Comparison of ENCODE assay signal across 18 mouse cellular contexts in the genomic region with DNA sequence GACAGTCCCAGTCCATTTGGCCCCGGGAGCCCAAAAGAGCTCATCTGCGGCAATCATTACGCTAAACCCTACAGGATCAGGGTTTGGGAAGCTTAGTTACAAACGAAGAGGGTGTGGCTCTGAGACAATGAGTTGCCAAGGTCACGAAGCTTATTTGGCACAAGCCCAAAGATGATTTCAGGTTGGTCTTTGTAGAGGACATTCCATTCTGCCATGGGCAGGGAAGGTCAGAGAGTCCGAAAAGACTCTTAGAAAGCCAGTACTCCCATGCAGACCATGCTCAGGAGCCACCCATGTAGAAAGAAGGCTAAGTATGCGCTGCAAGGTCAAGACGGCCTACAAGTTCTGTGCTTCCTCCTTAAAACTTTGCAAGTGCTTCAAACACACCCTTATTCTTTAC. TPM values are rescaled to one million over a fixed set of nuclear protein-coding genes. Genes with fewer than 3 reads are reported as not detected.
DNase-seq lines count a peak whose midpoint lies in the region; ATAC-seq and TF ChIP-seq lines count a peak whose summit lies in the region.
"Had no signal": no experiment of that assay in that cellular context is flagged by ENCODE, and none has a peak within 500 bp of the region (broad histone marks: within the 10 kb centered on the region; RNA-seq: fewer than 3 reads in every experiment).

No protein-coding gene starts in this region.

- H3K27ac ChIP-seq in forebrain, embryonic 12.5 days: no peak overlapping the region
- no peak overlapping the region for H3K27ac ChIP-seq in forebrain, embryonic 10.5 days
- H3K27ac ChIP-seq in intestine, embryonic 14.5 days (ENCODE audit: low read depth): no peak overlapping the region
- H3K27ac ChIP-seq in intestine, embryonic 16.5 days (ENCODE audit: low read length): no peak overlapping the region
- H3K27ac ChIP-seq in ES-E14 (ENCODE audit: insufficient read depth, low read depth, low read length, poor library complexity, severe bottlenecking): no peak overlapping the region
- H3K27ac ChIP-seq: embryonic facial prominence, embryonic 12.5 days; heart, embryonic 10.5 days; hindbrain, embryonic 10.5 days; hindbrain, embryonic 15.5 days had no signal

- TF ChIP-seq CTCF in lung, adult 2 months (IDR thresholded peaks at IDR 0.05; ENCODE audit: insufficient read depth, low read length): no peak

- in situ Hi-C loops in ES-E14 (cut with MboI; ENCODE audit: low sequenced_read_pairs in 2 of 2, unreplicated experiment in 2 of 2): no loop called here

- no peak overlapping the region for H3ac ChIP-seq in myocyte (ENCODE audit: control insufficient read depth, insufficient read length)

- no peak overlapping the region for H3K4me3 ChIP-seq in forebrain, embryonic 12.5 days (replicated peaks)
- no peak overlapping the region for H3K4me3 ChIP-seq in forebrain, embryonic 10.5 days
- no peak overlapping the region for H3K4me3 ChIP-seq in intestine, embryonic 14.5 days (ENCODE audit: low read depth, low read length)
- no peak overlapping the region for H3K4me3 ChIP-seq in intestine, embryonic 16.5 days (ENCODE audit: low read length)
- H3K4me3 ChIP-seq in ES-E14 (ENCODE audit: insufficient read depth in 1 of 2, low read depth in 1 of 2, low read length in 2 of 2, poor library complexity in 1 of 2, severe bottlenecking in 1 of 2): 0 out of 4 replicates have a peak overlapping the region, but pooled peaks of 1 of the 2 experiments have one; percentile 25
- H3K4me3 ChIP-seq in myocyte: no peak overlapping the region
- no peak overlapping the region for H3K4me3 ChIP-seq in lung, adult 2 months (replicated peaks; ENCODE audit: extremely low read depth, low read depth, low read length)
- H3K4me3 ChIP-seq: embryonic facial prominence, embryonic 12.5 days; heart, embryonic 10.5 days; hindbrain, embryonic 10.5 days; hindbrain, embryonic 15.5 days had no signal

- 0 out of 2 replicates have a peak overlapping the region, but pooled peaks have one; percentile 4 for H3K4me2 ChIP-seq in forebrain, embryonic 12.5 days
- H3K4me2 ChIP-seq in intestine, embryonic 14.5 days (ENCODE audit: low read length): no peak overlapping the region
- no peak overlapping the region for H3K4me2 ChIP-seq in intestine, embryonic 16.5 days (ENCODE audit: low read depth, low read length)
- peak overlapping the region; percentile 40 for H3K4me2 ChIP-seq in myocyte (ENCODE audit: low read depth)
- H3K4me2 ChIP-seq: embryonic facial prominence, embryonic 12.5 days; hindbrain, embryonic 15.5 days had no signal

- ATAC-seq in forebrain, embryonic 12.5 days (ENCODE audit: low FRiP score): no peak
- ATAC-seq in intestine, embryonic 14.5 days (replicated peaks; ENCODE audit: low FRiP score, low TSS enrichment, low read depth): no peak
- ATAC-seq in intestine, embryonic 16.5 days: no peak

- peaks cover 95% of the 10 kb centered on the region for H3K27me3 ChIP-seq in forebrain, embryonic 12.5 days
- peaks cover 100% of the 10 kb centered on the region for H3K27me3 ChIP-seq in forebrain, embryonic 10.5 days (ENCODE audit: poor library complexity, severe bottlenecking)
- H3K27me3 ChIP-seq in intestine, embryonic 14.5 days (replicated peaks; ENCODE audit: control insufficient read depth, insufficient read depth, low read length): peaks cover 53% of the 10 kb centered on the region
- peaks cover 46% of the 10 kb centered on the region for H3K27me3 ChIP-seq in intestine, embryonic 16.5 days (replicated peaks; ENCODE audit: control insufficient read depth, insufficient read depth, low read length)
- H3K27me3 ChIP-seq in myocyte (ENCODE audit: control insufficient read depth, insufficient read depth, insufficient read length): no peaks in the 10 kb centered on the region

- WGBS in forebrain, embryonic 12.5 days: 53% methylated on average over 8 of the region's 8 CpGs
- WGBS in forebrain, embryonic 10.5 days: 51% methylated on average over 8 of the region's 8 CpGs
- WGBS in intestine, embryonic 14.5 days: 58% methylated on average over 8 of the region's 8 CpGs
- 53% methylated on average over 8 of the region's 8 CpGs for WGBS in intestine, embryonic 16.5 days
- 45% methylated on average over 8 of the region's 8 CpGs for whole genome bisulfite sequencing in lung, adult 2 months

- peaks cover 67% of the 10 kb centered on the region for H3K4me1 ChIP-seq in forebrain, embryonic 12.5 days
- peaks cover 52% of the 10 kb centered on the region for H3K4me1 ChIP-seq in forebrain, embryonic 10.5 days
- H3K4me1 ChIP-seq in intestine, embryonic 14.5 days (replicated peaks; ENCODE audit: control insufficient read depth, insufficient read depth, low read length): no peaks in the 10 kb centered on the region; the same call in 1 of the 2 replicates
- peaks cover 23% of the 10 kb centered on the region for H3K4me1 ChIP-seq in intestine, embryonic 16.5 days (ENCODE audit: control insufficient read depth, insufficient read depth, low read length)
- peaks cover 11 to 27% of the 10 kb centered on the region in 2 experiments for H3K4me1 ChIP-seq in ES-E14 (ENCODE audit: control insufficient read depth in 2 of 2, insufficient read depth in 2 of 2, low read length in 2 of 2, poor library complexity in 1 of 2)
- no peaks in the 10 kb centered on the region; the same call in 1 of the 2 replicates for H3K4me1 ChIP-seq in lung, adult 2 months (ENCODE audit: control insufficient read depth, insufficient read depth, low read length)

- no peaks in the 10 kb centered on the region for H3K79me2 ChIP-seq in myocyte (ENCODE audit: control insufficient read depth, insufficient read depth)

- H3K9ac ChIP-seq in forebrain, embryonic 12.5 days: no peak overlapping the region
- no peak overlapping the region for H3K9ac ChIP-seq in intestine, embryonic 14.5 days (ENCODE audit: low read length)
- no peak overlapping the region for H3K9ac ChIP-seq in intestine, embryonic 16.5 days (ENCODE audit: low read depth, low read length)
- H3K9ac ChIP-seq in ES-E14 (ENCODE audit: insufficient read depth, low read depth, low read length, poor library complexity, severe bottlenecking): no peak overlapping the region
- H3K9ac ChIP-seq: embryonic facial prominence, embryonic 12.5 days; hindbrain, embryonic 15.5 days had no signal

- no peak for DNase-seq in forebrain, embryonic 10.5 days (ENCODE audit: extremely low spot score, low spot score)
- peak; percentile 44 for DNase-seq in intestine, embryonic 14.5 days (ENCODE audit: low spot score)
- peak; percentile 66 for DNase-seq in ES-E14 (ENCODE audit: low read depth, low spot score)
- DNase-seq in lung, adult 2 months: no peak
- no peak for DNase-seq in adrenal gland, postnatal 25 days
- DNase-seq: adrenal gland, adult 2 months; adrenal gland, postnatal 36 days; cerebellum, adult 2 months; heart, adult 11 months; heart, postnatal 14 days; kidney, adult 11 months had no signal

- TF ChIP-seq POLR2A in myocyte (IDR thresholded peaks at IDR 0.05; ENCODE audit: insufficient read length, low read depth): no peak
- no peak for TF ChIP-seq POLR2A in lung, adult 2 months (IDR thresholded peaks at IDR 0.05; ENCODE audit: borderline replicate concordance, extremely low read depth, low read depth, low read length)

- H3K36me3 ChIP-seq in forebrain, embryonic 12.5 days (replicated peaks): no peaks in the 10 kb centered on the region
- H3K36me3 ChIP-seq in forebrain, embryonic 10.5 days (replicated peaks): no peaks in the 10 kb centered on the region
- no peaks in the 10 kb centered on the region for H3K36me3 ChIP-seq in intestine, embryonic 14.5 days (ENCODE audit: control insufficient read depth, insufficient read depth, low read length)
- H3K36me3 ChIP-seq in intestine, embryonic 16.5 days (ENCODE audit: control insufficient read depth, insufficient read depth, low read length): no peaks in the 10 kb centered on the region
- no peaks in the 10 kb centered on the region for H3K36me3 ChIP-seq in ES-E14 (ENCODE audit: control insufficient read depth, insufficient read depth, low read length, poor library complexity, severe bottlenecking)
- H3K36me3 ChIP-seq in myocyte (ENCODE audit: control insufficient read depth, insufficient read depth): no peaks in the 10 kb centered on the region
- H3K36me3 ChIP-seq: embryonic facial prominence, embryonic 12.5 days; heart, embryonic 10.5 days; hindbrain, embryonic 10.5 days; hindbrain, embryonic 15.5 days had no signal

- no peaks in the 10 kb centered on the region for H3K9me3 ChIP-seq in forebrain, embryonic 12.5 days
- no peaks in the 10 kb centered on the region for H3K9me3 ChIP-seq in forebrain, embryonic 10.5 days
- H3K9me3 ChIP-seq in intestine, embryonic 14.5 days (ENCODE audit: control insufficient read depth, low read length): no peaks in the 10 kb centered on the region
- no peaks in the 10 kb centered on the region for H3K9me3 ChIP-seq in intestine, embryonic 16.5 days (ENCODE audit: control insufficient read depth, low read length)
- H3K9me3 ChIP-seq in ES-E14 (ENCODE audit: control insufficient read depth, insufficient read depth, low read depth, low read length): no peaks in the 10 kb centered on the region
- H3K9me3 ChIP-seq: embryonic facial prominence, embryonic 12.5 days; heart, embryonic 10.5 days; hindbrain, embryonic 10.5 days; hindbrain, embryonic 15.5 days had no signal

TF ChIP-seq in ES-E14, 5 proteins besides CTCF, POLR2A, EP300 and RAD21:
- TF ChIP-seq CHD2 (IDR thresholded peaks at IDR 0.05; ENCODE audit: low read depth, low read length) (no peak), ZNF384 (IDR thresholded peaks at IDR 0.05; ENCODE audit: low read depth, low read length) (no peak), HCFC1 (IDR thresholded peaks at IDR 0.05; ENCODE audit: borderline replicate concordance, insufficient read depth, low read length) (no peak), ZC3H11A (IDR thresholded peaks at IDR 0.05; ENCODE audit: borderline replicate concordance, low read depth, low read length) (no peak), MAFK (IDR thresholded peaks at IDR 0.05; ENCODE audit: insufficient read depth, low read depth, low read length) (no peak)

TF ChIP-seq in myocyte, 11 proteins besides CTCF, POLR2A, EP300 and RAD21 (continues in another document):
- TF ChIP-seq USF1 (IDR thresholded peaks at IDR 0.05; ENCODE audit: low read depth) (no peak), SRF (IDR thresholded peaks at IDR 0.05; ENCODE audit: control insufficient read depth, insufficient read length, low read depth) (no peak), MAX (IDR thresholded peaks at IDR 0.05; ENCODE audit: low read depth) (no peak), TCF12 (IDR thresholded peaks at IDR 0.05; ENCODE audit: insufficient read depth, poor library complexity, severe bottlenecking) (no peak), POLR2AphosphoS2 (IDR thresholded peaks at IDR 0.05; ENCODE audit: insufficient read length, low read depth) (no peak)

RNA-seq across cellular contexts. Expression of a gene that starts 15.9 kb away (rescaled TPM):
- 0.96 and 1.1 TPM in 2 replicates for polyA plus RNA-seq in forebrain, embryonic 12.5 days (2016; fragmentation: Nextera tagmentation; extraction: Ambion mirVana)
- 0.06 TPM in 2 replicates for polyA plus RNA-seq in forebrain, embryonic 10.5 days (2016; fragmentation: Nextera tagmentation; extraction: Ambion mirVana)
- polyA plus RNA-seq in intestine, embryonic 14.5 days (2014; fragmentation: Nextera tagmentation; extraction: Ambion mirVana): 0.39 and 0.50 TPM in 2 replicates
- 0.11 and 0.12 TPM in 2 replicates for polyA plus RNA-seq in intestine, embryonic 16.5 days (2015; fragmentation: Nextera tagmentation; extraction: Ambion mirVana)
- 0.98 and 1.2 TPM in 2 replicates for total RNA-seq in ES-E14 (2012; rRNA removed)
- 24.9 TPM for polyA plus RNA-seq in myocyte (2012; fragmentation: generic; extraction: Trizol)
- 3.1 and 4.1 TPM in 2 replicates for polyA plus RNA-seq in lung, adult 2 months (2012; rRNA removed)
- 0.71 and 1.9 TPM in 2 replicates for total RNA-seq in adrenal gland, postnatal 25 days (2021)

Comparison
In these comparisons a context has a peak if more than half of its experiments do, and no peak if none do; other contexts are left out.
1. H3K4me2 ChIP-seq: peak in forebrain, embryonic 12.5 days (single experiment) and myocyte (single experiment); none in intestine, embryonic 14.5 days (single experiment) and intestine, embryonic 16.5 days (single experiment).
2. DNase-seq: peak in intestine, embryonic 14.5 days (single experiment) and ES-E14 (single experiment); none in forebrain, embryonic 10.5 days (single experiment), lung, adult 2 months (single experiment) and adrenal gland, postnatal 25 days (single experiment).